Mouse (Mus musculus) CH12.LX (cell line): ENCODE data around the gene Ston1.

Experiments used
- CHD2 ChIP-seq: IDR thresholded peaks from 2 replicates; pipeline ENCODE4 v1.6.1; 2011; ENCODE audit warnings: low read length, improper control_type of control experiment
- CTCF ChIP-seq, 2 experiments: IDR thresholded peaks in 1 of 2; conservative IDR thresholded peaks in 1 of 2; 2 replicates each; pipeline ENCODE4 v1.5.1; 2011 to 2012; ENCODE audit warnings: low read depth in 2 of 2, low read length in 2 of 2, improper control_type of control experiment in 1 of 2, inconsistent platforms in 1 of 2, mild to moderate bottlenecking in 1 of 2, moderate library complexity in 1 of 2
- E2F4 ChIP-seq: IDR thresholded peaks from 2 replicates; pipeline ENCODE4 v1.6.1; 2011; ENCODE audit warnings: low read depth, low read length, improper control_type of control experiment; ENCODE audit not compliant: insufficient replicate concordance
- EP300 ChIP-seq: IDR thresholded peaks from 2 replicates; pipeline ENCODE4 v1.6.1; 2011; ENCODE audit warnings: low read length, improper control_type of control experiment
- HCFC1 ChIP-seq: IDR thresholded peaks from 2 replicates; pipeline ENCODE4 v1.6.1; 2012; ENCODE audit warnings: low read depth, mild to moderate bottlenecking, inconsistent platforms, low read length, improper control_type of control experiment
- MAFK ChIP-seq: IDR thresholded peaks from 2 replicates; pipeline ENCODE4 v1.6.1; 2011; ENCODE audit warnings: low read length, improper control_type of control experiment; ENCODE audit not compliant: insufficient replicate concordance
- MAX ChIP-seq: IDR thresholded peaks from 2 replicates; pipeline ENCODE4 v1.6.1; 2011; ENCODE audit warnings: low read length, improper control_type of control experiment
- MEF2A ChIP-seq: IDR thresholded peaks from 2 replicates; pipeline ENCODE4 v1.6.1; 2014; ENCODE audit warnings: low read depth, mild to moderate bottlenecking, inconsistent platforms, low read length, improper control_type of control experiment, borderline replicate concordance
- MYC ChIP-seq: IDR thresholded peaks from 2 replicates; pipeline ENCODE4 v1.6.1; 2011; ENCODE audit warnings: low read depth, mild to moderate bottlenecking, improper control_type of control experiment, low read length
- NELFE ChIP-seq: IDR thresholded peaks from 2 replicates; pipeline ENCODE4 v1.6.1; 2011; ENCODE audit warnings: low read depth, low read length, improper control_type of control experiment
- POLR2A ChIP-seq: IDR thresholded peaks from 2 replicates; pipeline ENCODE4 v1.6.1; 2011; ENCODE audit warnings: low read depth, mild to moderate bottlenecking, improper control_type of control experiment, low read length
- TCF12 ChIP-seq: IDR thresholded peaks from 2 replicates; pipeline ENCODE4 v1.6.1; 2014; ENCODE audit warnings: low read depth, mild to moderate bottlenecking, inconsistent platforms, low read length, improper control_type of control experiment
- ZC3H11A ChIP-seq: IDR thresholded peaks from 2 replicates; pipeline ENCODE4 v1.6.1; 2012; ENCODE audit warnings: low read depth, mild to moderate bottlenecking, inconsistent platforms, low read length, improper control_type of control experiment

- TF ChIP-seq CTCF (conservative IDR thresholded peaks at IDR 0.05 in 1 of 2, IDR thresholded peaks at IDR 0.05 in 1 of 2; ENCODE audit: low read depth in 2 of 2, low read length in 2 of 2) (no peak), CHD2 (no peak), ZC3H11A (no peak), TCF12 (no peak), POLR2A (no peak), MAFK (no peak), EP300 (no peak), E2F4 (no peak), MEF2A (no peak), HCFC1 (no peak), NELFE (no peak), MYC (no peak), MAX (no peak)
These were observed 47.8 kb downstream of the Ston1 start for GRCm38 (mm10) chr17:88645299-88645698.
